Mouse (Mus musculus): ENCODE results near the gene Krt2. TPM values are rescaled to one million over a fixed set of nuclear protein-coding genes. Genes with fewer than 3 reads are reported as not detected.

The Krt2 gene
- total RNA-seq (2023) = not detected in 4 replicates

GRCm38 (mm10) chr15:101817875-101818274 is at the start of gene Krt2:
Gene Krt2 (minus strand): TSS chr15:101818169.

GRCm38 (mm10) chr15:101850694-101851093 is 32.7 kb upstream of the Krt2 start, which contains the start of gene Krt1:
Gene Krt1 (minus strand): TSS chr15:101850794.

GRCm38 (mm10) chr15:101802296-101802835 is 15.6 kb downstream of the Krt2 start, which contains the start of gene Krt73:
Gene Krt73 (minus strand): TSS chr15:101802346.

GRCm38 (mm10) chr15:101786360-101786759 is 31.6 kb downstream of the Krt2 start, which contains the start of gene Krt72:
Gene Krt72 (minus strand): TSS chr15:101786460.

Other genes with a start within 250 kb of the Krt2 start
- not detected in 4 replicates for gene Krt75, start 244.3 kb downstream of the Krt2 start, total RNA-seq (2023)
- not detected in 4 replicates for gene Gm5414, start 190.0 kb downstream of the Krt2 start, total RNA-seq (2023)
- not detected in 4 replicates for gene Gm5478, start 170.8 kb downstream of the Krt2 start, total RNA-seq (2023)
- gene Krt6b, start 137.9 kb downstream of the Krt2 start, total RNA-seq (2023) = not detected in 4 replicates
- not detected in 4 replicates for gene Krt6a, start 123.9 kb downstream of the Krt2 start, total RNA-seq (2023)
- not detected in 4 replicates for gene Krt5, start 105.3 kb downstream of the Krt2 start, total RNA-seq (2023)
- not detected in 4 replicates for gene Krt71, start 75.1 kb downstream of the Krt2 start, total RNA-seq (2023)
- gene Krt72, start 31.7 kb downstream of the Krt2 start, total RNA-seq (2023) = not detected in 4 replicates
- not detected in 4 replicates for gene Krt73, start 15.8 kb downstream of the Krt2 start, total RNA-seq (2023)
- gene Krt1, start 32.6 kb upstream of the Krt2 start, total RNA-seq (2023) = not detected in 4 replicates
- gene Krt77, start 51.5 kb upstream of the Krt2 start, total RNA-seq (2023) = not detected in 4 replicates
- not detected in 4 replicates for gene Krt76, start 74.8 kb upstream of the Krt2 start, total RNA-seq (2023)
- not detected in 4 replicates for gene Krt4, start 106.6 kb upstream of the Krt2 start, total RNA-seq (2023)
- not detected in 4 replicates for gene Krt79, start 122.2 kb upstream of the Krt2 start, total RNA-seq (2023)
- not detected in 4 replicates for gene Krt78, start 136.1 kb upstream of the Krt2 start, total RNA-seq (2023)
- gene Krt8, start 186.3 kb upstream of the Krt2 start, total RNA-seq (2023) = not detected in 4 replicates
- not detected in 4 replicates for gene Krt18, start 210.0 kb upstream of the Krt2 start, total RNA-seq (2023)

Data from B cell, adult 62 days (primary cell).